Mouse (Mus musculus) heart, postnatal 0 days (tissue): ENCODE measurements around the gene Slc7a8.

ENCODE experiments used
- CTCF ChIP-seq: IDR thresholded peaks from 2 replicates; pipeline ENCODE4 v1.5.1; 2016; ENCODE audit warnings: antibody characterized with exemption, control low read depth, low read depth
- EP300 ChIP-seq: IDR thresholded peaks from 2 replicates; pipeline ENCODE4 v1.6.1; 2016; ENCODE audit warnings: antibody characterized with exemption, low read depth

DNA sequence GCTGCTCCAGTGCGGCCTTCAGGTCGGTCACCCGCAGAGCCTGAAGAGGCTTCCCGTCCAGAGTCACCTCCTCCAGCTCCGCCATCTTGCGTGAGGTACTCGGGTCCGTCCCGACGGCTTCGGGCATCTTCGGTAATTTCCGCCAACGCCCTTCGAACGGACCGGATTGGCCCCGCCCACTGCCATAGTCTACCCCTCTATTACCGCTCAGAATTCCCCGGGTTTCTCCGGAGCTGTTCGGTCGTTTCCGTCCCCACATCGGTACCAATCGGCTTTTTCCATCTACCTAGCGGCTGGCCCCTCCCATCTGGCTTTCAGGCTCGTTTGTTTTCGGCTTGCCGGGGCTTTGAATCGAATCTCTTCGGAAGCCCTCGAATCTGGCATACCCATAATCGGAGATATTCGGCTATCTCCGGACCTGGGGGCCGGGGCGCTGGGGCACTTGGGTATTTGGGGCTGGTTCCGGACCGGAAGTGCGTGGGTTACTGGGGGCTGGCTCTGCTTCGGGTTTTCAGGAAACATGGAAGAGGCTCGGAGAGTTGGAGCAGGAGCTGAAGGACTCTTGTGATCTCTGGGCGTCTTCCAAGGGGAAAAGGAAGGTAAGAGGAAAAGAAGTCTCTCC, 95.1 kb downstream of the Slc7a8 start, which contains the start of gene Acin1:
- TF ChIP-seq CTCF, result no peak
- TF ChIP-seq EP300, result 0 out of 2 replicates have a peak, but pooled peaks have one; percentile 6
